Mouse (Mus musculus) heart, adult 2 months (tissue): Measurements from ENCODE around the gene Hs6st1.

Experiments
- CTCF ChIP-seq: fragments of 200-600 bp; IDR thresholded peaks from 2 replicates; pipeline ENCODE4 v1.8.1; 2022; ENCODE audit warnings: antibody characterized with exemption, mild to moderate bottlenecking, moderate library complexity
- POLR2A ChIP-seq: fragments of 200-500 bp; IDR thresholded peaks from 2 replicates; pipeline ENCODE4 v1.6.1; 2011; ENCODE audit warnings: mild to moderate bottlenecking, low read depth, low read length, control low read depth; ENCODE audit not compliant: insufficient read depth

DNA sequence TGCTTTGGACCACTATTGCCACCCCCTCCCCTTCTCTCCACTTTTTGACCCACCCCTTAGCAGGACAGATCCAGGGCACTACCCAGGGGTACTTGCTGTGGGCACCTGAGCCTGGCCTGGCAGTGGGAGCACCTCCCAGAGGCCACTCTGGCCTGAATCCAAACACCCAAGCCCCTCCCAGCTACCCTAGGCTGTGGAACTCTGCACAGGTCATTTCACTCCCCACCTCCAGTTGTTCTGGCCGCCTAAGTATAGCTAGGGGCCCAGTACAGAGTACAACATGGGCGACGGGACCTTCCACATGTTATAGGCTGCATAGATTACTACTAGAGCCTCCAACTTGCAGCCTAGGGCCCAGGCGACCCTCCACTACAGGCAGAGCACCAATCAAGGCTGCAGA, 999 bp upstream of the Hs6st1 start:
- no peak for TF ChIP-seq CTCF
- TF ChIP-seq POLR2A = no peak
